Mouse (Mus musculus) forebrain, embryonic 15.5 days (tissue): ENCODE measurements at regions not wholly inside any gene's neighbourhood (a gene's known extent, or its start where the extent isn't known, plus 50 kb on each side); places are given as distances from the start of the nearest gene placed in this dataset.

Experiments
- ATAC-seq: fragments of 200-750 bp; cut with Nextera tagmentation; replicated peaks from 2 replicates; pipeline ENCODE4 v1.8.0; 2017; ENCODE audit warnings: mild to moderate bottlenecking, moderate TSS enrichment, moderate library complexity
- H3K27ac ChIP-seq: fragments of 300-500 bp; sonication (generic); replicated peaks from 2 replicates; pipeline ENCODE4 v1.5.1; 2015; ENCODE audit warnings: mild to moderate bottlenecking, inconsistent platforms
- H3K27me3 ChIP-seq: fragments of 300-500 bp; sonication (generic); 2 replicates; pipeline ENCODE4 v1.6.1; 2015; ENCODE audit warnings: inconsistent platforms
- H3K36me3 ChIP-seq: fragments of 300-500 bp; sonication (generic); 2 replicates; pipeline ENCODE4 v1.6.1; 2015; ENCODE audit warnings: mild to moderate bottlenecking, inconsistent platforms
- H3K4me1 ChIP-seq: fragments of 300-500 bp; sonication (generic); 2 replicates; pipeline ENCODE4 v1.6.1; 2015; ENCODE audit warnings: inconsistent platforms
- H3K4me2 ChIP-seq: fragments of 300-500 bp; sonication (generic); replicated peaks from 2 replicates; pipeline ENCODE4 v1.6.1; 2015; ENCODE audit warnings: mild to moderate bottlenecking, inconsistent platforms
- H3K4me3 ChIP-seq: fragments of 300-500 bp; sonication (generic); 2 replicates; pipeline ENCODE4 v1.5.1; 2015; ENCODE audit warnings: mild to moderate bottlenecking, inconsistent platforms
- H3K9ac ChIP-seq: fragments of 300-500 bp; sonication (generic); replicated peaks from 2 replicates; pipeline ENCODE4 v1.6.1; 2015; ENCODE audit warnings: mild to moderate bottlenecking, inconsistent platforms
- H3K9me3 ChIP-seq: fragments of 300-500 bp; sonication (generic); 2 replicates; pipeline ENCODE4 v1.6.1; 2016; ENCODE audit warnings: inconsistent platforms
- WGBS: fragments of 180-500 bp; shearing (Covaris S2); methylation state at CpG from one replicate; pipeline ENCODE4 v1.1.7; 2015; ENCODE audit warnings: mixed read lengths; 5-methylcytosine and 5-hydroxymethylcytosine counted together

- Histone ChIP-seq H3K9ac (no peak overlapping the region), H3K27ac (no peak overlapping the region), H3K9me3 (no peaks in the 10 kb centered on the region), H3K4me2 (no peak overlapping the region), H3K4me1 (no peaks in the 10 kb centered on the region), H3K36me3 (no peaks in the 10 kb centered on the region), H3K27me3 (no peaks in the 10 kb centered on the region), H3K4me3 (no peak overlapping the region)
- 84% methylated on average over 4 of the region's 4 CpGs for WGBS
- ATAC-seq, result no peak
Measured at GRCm38 (mm10) chr10:44857444-44857843, 209.6 kb upstream of the Prep start.

- Histone ChIP-seq H3K4me1 (no peaks in the 10 kb centered on the region), H3K4me3 (no peak overlapping the region), H3K36me3 (no peaks in the 10 kb centered on the region), H3K9me3 (no peaks in the 10 kb centered on the region), H3K27ac (no peak overlapping the region), H3K9ac (no peak overlapping the region), H3K27me3 (no peaks in the 10 kb centered on the region), H3K4me2 (no peak overlapping the region)
- no peak for ATAC-seq
- WGBS, result 97% methylated on average over 4 of the region's 4 CpGs
Measured at GRCm38 (mm10) chr10:44854109-44854508, 212.9 kb upstream of the Prep start.

DNA sequence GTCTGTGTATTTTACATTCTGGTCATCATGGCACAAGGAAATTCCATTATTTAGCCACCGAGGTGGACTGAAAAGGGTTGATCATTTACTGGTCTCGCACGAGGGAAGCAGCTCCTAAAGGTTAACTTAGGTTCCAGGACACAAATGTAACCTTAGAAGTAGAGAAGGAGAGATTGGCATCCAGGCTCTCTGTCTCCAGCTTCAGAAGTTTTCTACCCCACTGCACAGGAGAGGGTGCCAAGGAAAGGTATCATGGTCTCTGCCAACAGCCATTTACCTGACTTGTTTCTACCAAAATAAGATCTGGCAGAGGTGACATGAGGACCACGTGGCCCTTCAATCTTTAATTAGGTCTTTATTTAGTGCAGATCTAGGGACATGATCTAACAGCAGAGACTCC, 218.0 kb upstream of the Prep start:
- H3K4me3 ChIP-seq, result no peak overlapping the region
- no peak overlapping the region for H3K27ac ChIP-seq
- H3K9me3 ChIP-seq, result no peaks in the 10 kb centered on the region
- H3K36me3 ChIP-seq, result no peaks in the 10 kb centered on the region
- no peak overlapping the region for H3K4me2 ChIP-seq
- no peak overlapping the region for H3K9ac ChIP-seq
- WGBS, result 82% methylated on average over 4 of the region's 4 CpGs
- no peak for ATAC-seq
- no peaks in the 10 kb centered on the region for H3K27me3 ChIP-seq
- no peaks in the 10 kb centered on the region for H3K4me1 ChIP-seq

DNA sequence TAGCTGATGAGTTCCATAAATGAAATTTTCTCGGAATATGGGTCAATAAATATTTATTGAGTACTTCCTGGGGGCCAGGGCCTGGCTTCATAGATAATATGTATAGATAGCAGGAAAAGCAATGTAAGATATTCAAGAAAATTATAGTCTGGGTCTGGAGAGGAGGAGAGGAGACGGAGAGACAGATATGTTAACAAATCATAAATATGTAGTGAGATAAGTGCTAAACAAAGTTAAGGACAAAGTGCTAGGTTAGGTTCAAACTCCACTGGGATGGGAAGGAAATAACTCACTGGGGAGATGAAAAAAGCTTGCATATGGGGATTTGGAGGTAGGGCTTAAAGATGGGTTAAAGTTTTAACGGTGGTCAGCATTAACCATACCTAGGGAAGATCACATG, 220.2 kb upstream of the Prep start:
- H3K4me3 ChIP-seq, result no peak overlapping the region
- no peaks in the 10 kb centered on the region for H3K36me3 ChIP-seq
- no peak overlapping the region for H3K9ac ChIP-seq
- no peak overlapping the region for H3K4me2 ChIP-seq
- H3K9me3 ChIP-seq, result no peaks in the 10 kb centered on the region
- WGBS, result 90% methylated on average over 3 of the region's 3 CpGs
- H3K4me1 ChIP-seq, result no peaks in the 10 kb centered on the region
- ATAC-seq, result no peak
- no peaks in the 10 kb centered on the region for H3K27me3 ChIP-seq
- no peak overlapping the region for H3K27ac ChIP-seq

GRCm38 (mm10) chr10:44846149-44846548, 220.9 kb upstream of the Prep start:
- WGBS, result 5% methylated on average over 2 of the region's 2 CpGs
- H3K4me3 ChIP-seq, result no peak overlapping the region
- no peak overlapping the region for H3K27ac ChIP-seq
- H3K36me3 ChIP-seq, result no peaks in the 10 kb centered on the region
- no peak for ATAC-seq
- H3K9ac ChIP-seq, result no peak overlapping the region
- H3K4me2 ChIP-seq, result no peak overlapping the region
- no peaks in the 10 kb centered on the region for H3K27me3 ChIP-seq
- H3K4me1 ChIP-seq, result no peaks in the 10 kb centered on the region
- no peaks in the 10 kb centered on the region for H3K9me3 ChIP-seq

- no peak overlapping the region for H3K4me3 ChIP-seq
- no peaks in the 10 kb centered on the region for H3K27me3 ChIP-seq
- H3K36me3 ChIP-seq, result no peaks in the 10 kb centered on the region
- H3K4me2 ChIP-seq, result no peak overlapping the region
- no peak overlapping the region for H3K27ac ChIP-seq
- H3K4me1 ChIP-seq, result no peaks in the 10 kb centered on the region
- WGBS, result 70% methylated on average over 2 of the region's 2 CpGs
- no peak overlapping the region for H3K9ac ChIP-seq
- no peaks in the 10 kb centered on the region for H3K9me3 ChIP-seq
- ATAC-seq, result no peak
Measured at GRCm38 (mm10) chr10:44840449-44840848, 226.6 kb upstream of the Prep start.

DNA sequence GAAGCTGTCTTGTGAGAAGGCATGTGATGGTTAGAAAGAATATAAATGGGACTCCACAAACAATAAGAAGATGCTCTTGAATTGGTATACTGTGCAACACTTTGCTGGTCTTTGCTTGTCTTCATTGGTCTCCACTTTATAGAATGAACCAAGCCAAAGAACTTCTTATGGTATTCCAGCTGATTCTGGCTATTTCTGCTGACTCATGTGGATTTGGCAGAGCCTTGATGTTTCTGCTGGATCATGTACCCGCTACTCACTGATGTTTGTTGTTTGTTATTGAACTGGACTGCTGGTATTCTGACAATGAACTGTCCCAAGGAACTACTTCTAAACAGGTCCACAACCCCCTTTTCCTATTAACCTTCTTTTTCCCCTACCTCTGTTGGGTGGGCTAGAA, 234.5 kb upstream of the Prep start:
- Histone ChIP-seq H3K4me2 (no peak overlapping the region), H3K27me3 (no peaks in the 10 kb centered on the region), H3K27ac (no peak overlapping the region), H3K9ac (no peak overlapping the region), H3K36me3 (no peaks in the 10 kb centered on the region), H3K4me1 (no peaks in the 10 kb centered on the region), H3K9me3 (no peaks in the 10 kb centered on the region), H3K4me3 (no peak overlapping the region)
- 94% methylated on average over 1 of the region's 1 CpGs for WGBS
- no peak for ATAC-seq

GRCm38 (mm10) chr10:44826271-44826670, 240.7 kb upstream of the Prep start:
- Histone ChIP-seq H3K27me3 (no peaks in the 10 kb centered on the region), H3K36me3 (no peaks in the 10 kb centered on the region), H3K27ac (no peak overlapping the region), H3K9ac (no peak overlapping the region), H3K4me1 (no peaks in the 10 kb centered on the region), H3K4me2 (no peak overlapping the region), H3K9me3 (no peaks in the 10 kb centered on the region), H3K4me3 (no peak overlapping the region)
- 57% methylated on average over 3 of the region's 3 CpGs for WGBS
- ATAC-seq, result no peak

DNA sequence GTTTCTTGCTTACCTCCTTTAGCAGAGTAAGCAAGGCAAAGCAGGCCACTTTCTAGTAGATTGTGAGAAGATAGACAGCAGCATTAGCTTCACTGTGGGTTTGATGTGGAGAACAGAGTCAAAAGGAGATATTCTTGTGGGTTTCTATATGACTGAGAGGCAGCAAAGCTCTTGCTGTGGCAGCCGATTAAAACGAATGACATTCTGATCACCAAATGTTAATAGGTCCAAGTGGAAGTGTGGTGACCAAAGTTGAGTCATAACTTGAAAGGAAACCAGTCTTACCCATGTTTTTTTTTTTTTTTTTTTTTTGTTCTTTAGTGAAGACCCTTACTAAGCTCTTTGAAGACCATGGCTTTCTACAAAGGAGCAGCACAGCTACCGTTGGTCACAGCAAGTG, 245.3 kb upstream of the Prep start:
- no peak overlapping the region for H3K4me2 ChIP-seq
- no peaks in the 10 kb centered on the region for H3K36me3 ChIP-seq
- 97% methylated on average over 3 of the region's 3 CpGs for WGBS

GRCm38 (mm10) chr10:44820379-44820778, 246.6 kb upstream of the Prep start:
- Histone ChIP-seq H3K36me3 (no peaks in the 10 kb centered on the region), H3K4me2 (no peak overlapping the region), H3K9ac (no peak overlapping the region), H3K4me3 (no peak overlapping the region), H3K27me3 (no peaks in the 10 kb centered on the region), H3K9me3 (no peaks in the 10 kb centered on the region), H3K27ac (no peak overlapping the region), H3K4me1 (no peaks in the 10 kb centered on the region)
- ATAC-seq, result no peak
- 89% methylated on average over 2 of the region's 2 CpGs for whole genome bisulfite sequencing

More for the DNA sequence above, 245.3 kb upstream of the Prep start:
- H3K27me3 ChIP-seq, result no peaks in the 10 kb centered on the region
- H3K9ac ChIP-seq, result no peak overlapping the region
- H3K27ac ChIP-seq, result no peak overlapping the region
- H3K4me1 ChIP-seq, result no peaks in the 10 kb centered on the region
- no peak for ATAC-seq
- no peaks in the 10 kb centered on the region for H3K9me3 ChIP-seq
- no peak overlapping the region for H3K4me3 ChIP-seq

GRCm38 (mm10) chr10:44819361-44819760, 247.6 kb upstream of the Prep start:
- H3K9ac ChIP-seq, result no peak overlapping the region
- no peak overlapping the region for H3K4me2 ChIP-seq
- H3K4me1 ChIP-seq, result no peaks in the 10 kb centered on the region
- no peaks in the 10 kb centered on the region for H3K36me3 ChIP-seq
- H3K27me3 ChIP-seq, result no peaks in the 10 kb centered on the region
- H3K4me3 ChIP-seq, result no peak overlapping the region
- H3K9me3 ChIP-seq, result no peaks in the 10 kb centered on the region
- 91% methylated on average over 2 of the region's 2 CpGs for WGBS
- H3K27ac ChIP-seq, result no peak overlapping the region
- ATAC-seq, result no peak

- no peak for ATAC-seq
- H3K36me3 ChIP-seq, result no peaks in the 10 kb centered on the region
- H3K9ac ChIP-seq, result no peak overlapping the region
- H3K27ac ChIP-seq, result no peak overlapping the region
- WGBS, result 90% methylated on average over 1 of the region's 1 CpGs
- H3K4me2 ChIP-seq, result no peak overlapping the region
- no peaks in the 10 kb centered on the region for H3K4me1 ChIP-seq
- H3K9me3 ChIP-seq, result no peaks in the 10 kb centered on the region
- no peak overlapping the region for H3K4me3 ChIP-seq
- H3K27me3 ChIP-seq, result no peaks in the 10 kb centered on the region
Measured at GRCm38 (mm10) chr10:44818615-44819014, 248.4 kb upstream of the Prep start.

DNA sequence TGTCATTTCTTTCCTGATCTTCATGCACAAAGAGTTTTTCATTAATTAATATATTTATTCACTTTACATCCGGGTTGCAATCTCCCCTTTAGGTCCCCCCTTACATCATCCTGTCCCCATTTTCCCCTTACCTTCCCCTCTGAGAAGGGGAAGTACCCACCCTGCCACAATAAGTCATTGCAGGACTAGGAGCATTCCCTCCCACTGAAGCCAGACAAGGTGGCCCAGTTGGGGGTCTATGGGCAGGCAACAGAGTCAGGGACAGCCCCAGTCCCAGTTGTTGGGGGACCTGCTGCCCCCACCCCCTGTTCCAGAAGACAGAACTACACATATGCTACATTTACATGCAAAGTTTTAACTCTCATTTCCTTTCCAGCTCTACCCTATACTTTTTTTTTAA, 267.9 kb upstream of the Prdm1 start:
- no peaks in the 10 kb centered on the region for H3K9me3 ChIP-seq
- no peaks in the 10 kb centered on the region for H3K4me1 ChIP-seq
- no peaks in the 10 kb centered on the region for H3K36me3 ChIP-seq
- no peaks in the 10 kb centered on the region for H3K27me3 ChIP-seq
- 76% methylated on average over 1 of the region's 1 CpGs for WGBS
- H3K9ac ChIP-seq, result no peak overlapping the region
- no peak for ATAC-seq
- H3K4me3 ChIP-seq, result no peak overlapping the region
- no peak overlapping the region for H3K27ac ChIP-seq
- no peak overlapping the region for H3K4me2 ChIP-seq
